Mouse (Mus musculus) small intestine, adult 2 months (tissue): ENCODE results near the gene Hist1h2bg.

Experiments used
- CTCF ChIP-seq: fragments of 200-500 bp; IDR thresholded peaks from 2 replicates; pipeline ENCODE4 v1.5.1; 2012; ENCODE audit warnings: low read depth, mild to moderate bottlenecking, control low read depth, inconsistent platforms, low read length, moderate library complexity, mixed read lengths; ENCODE audit not compliant: insufficient replicate concordance, insufficient read length; ENCODE audit errors: extremely low read depth
- POLR2A ChIP-seq: fragments of 200-500 bp; IDR thresholded peaks from 2 replicates; pipeline ENCODE4 v1.6.1; 2012; ENCODE audit warnings: low read depth, mild to moderate bottlenecking, control low read depth, inconsistent platforms, low read length, moderate library complexity

- TF ChIP-seq POLR2A (no peak), CTCF (no peak)
Measured at GRCm38 (mm10) chr13:23523976-23524375, 47.2 kb upstream of the Hist1h2bg start.
